Mouse (Mus musculus) heart, embryonic 10.5 days (tissue): Measurements from ENCODE around the gene 0610010K14Rik. TPM values are rescaled to one million over a fixed set of nuclear protein-coding genes. Genes with fewer than 3 reads are reported as not detected.

Experiments used
- DNase-seq: peaks from one replicate; pipeline ENCODE4 v3.0.0-alpha.2; 2017; ENCODE audit warnings: low spot score
- H3K27ac ChIP-seq: fragments of 300-500 bp; sonication (generic); 2 replicates; pipeline ENCODE4 v1.5.1; 2016; ENCODE audit warnings: mild to moderate bottlenecking
- H3K27me3 ChIP-seq: fragments of 300-500 bp; sonication (generic); 2 replicates; pipeline ENCODE4 v1.6.1; 2016; ENCODE audit warnings: mild to moderate bottlenecking; ENCODE audit not compliant: poor library complexity, insufficient read depth, severe bottlenecking
- H3K36me3 ChIP-seq: fragments of 300-500 bp; sonication (generic); 2 replicates; pipeline ENCODE4 v1.6.1; 2016; ENCODE audit warnings: mild to moderate bottlenecking, moderate library complexity
- H3K4me1 ChIP-seq: fragments of 300-500 bp; sonication (generic); 2 replicates; pipeline ENCODE4 v1.6.1; 2016; ENCODE audit warnings: mild to moderate bottlenecking
- H3K4me3 ChIP-seq: fragments of 300-500 bp; sonication (generic); 2 replicates; pipeline ENCODE4 v1.5.1; 2016; ENCODE audit warnings: mild to moderate bottlenecking, moderate library complexity
- H3K9me3 ChIP-seq: fragments of 300-500 bp; sonication (generic); 2 replicates; pipeline ENCODE4 v1.6.1; 2016; ENCODE audit warnings: mild to moderate bottlenecking, moderate library complexity
- WGBS: fragments of 180-500 bp; shearing (Covaris S2); methylation state at CpG from one replicate; pipeline ENCODE4 v1.1.7; 2016; 5-methylcytosine and 5-hydroxymethylcytosine counted together
- polyA plus RNA-seq: library from polyadenylated mRNA; unstranded; fragments of >200 nt; fragmentation: Nextera tagmentation; extraction: Ambion mirVana; gene quantifications from 2 replicates; pipeline ENCODE4 v1.2.1, GENCODE M21; 2016

Gene 0610010K14Rik
- polyA plus RNA-seq, 1 experiment from 2014 or later, result 153 TPM

GRCm38 (mm10) chr11:70230239-70230727, 7.4 kb downstream of the 0610010K14Rik start:
- Histone ChIP-seq H3K27ac (peak overlapping the region; percentile 83), H3K27me3 (peaks cover 51% of the 10 kb centered on the region), H3K36me3 (peaks cover 9% of the 10 kb centered on the region), H3K4me3 (peak overlapping the region; percentile 56), H3K4me1 (peaks cover 78% of the 10 kb centered on the region), H3K9me3 (no peaks in the 10 kb centered on the region)
- WGBS, result 2% methylated on average over 32 of the region's 32 CpGs
- DNase-seq, result peak; percentile 94

GRCm38 (mm10) chr11:70229260-70230010, 8.3 kb downstream of the 0610010K14Rik start, which contains the start of gene Bcl6b:
Gene Bcl6b (minus strand): TSS chr11:70229798.
- peaks cover 60% of the 10 kb centered on the region for H3K27me3 ChIP-seq
- peak within 1 kb of the TSS; percentile 83 for H3K27ac ChIP-seq
- peak within 1 kb of the TSS; percentile 56 for H3K4me3 ChIP-seq
- 2% methylated on average over 39 of the region's 39 CpGs for WGBS
- peaks cover 70% of the 10 kb centered on the region for H3K4me1 ChIP-seq
- peaks cover under 1% of the 10 kb centered on the region for H3K36me3 ChIP-seq
- no peaks in the 10 kb centered on the region for H3K9me3 ChIP-seq
- DNase-seq, result no peak

- Histone ChIP-seq H3K27me3 (peaks cover 66% of the 10 kb centered on the region), H3K4me1 (peaks cover 64% of the 10 kb centered on the region), H3K27ac (peak overlapping the region; percentile 83), H3K36me3 (no peaks in the 10 kb centered on the region), H3K9me3 (no peaks in the 10 kb centered on the region), H3K4me3 (peak overlapping the region; percentile 56)
- peak; percentile 95 for DNase-seq
- under 1% methylated on average over 19 of the region's 19 CpGs for WGBS
These were observed 8.9 kb downstream of the 0610010K14Rik start for GRCm38 (mm10) chr11:70228828-70229227.

GRCm38 (mm10) chr11:70227661-70228245, 10.0 kb downstream of the 0610010K14Rik start:
- 73% methylated on average over 4 of the region's 4 CpGs for WGBS
- Histone ChIP-seq H3K27me3 (peaks cover 66% of the 10 kb centered on the region), H3K27ac (peak overlapping the region; percentile 83), H3K4me3 (peak overlapping the region; percentile 56), H3K36me3 (no peaks in the 10 kb centered on the region), H3K4me1 (peaks cover 58% of the 10 kb centered on the region), H3K9me3 (no peaks in the 10 kb centered on the region)
- no peak for DNase-seq

- H3K4me1 ChIP-seq, result peaks cover 56% of the 10 kb centered on the region
- H3K4me3 ChIP-seq, result peak overlapping the region; percentile 56
- H3K36me3 ChIP-seq, result no peaks in the 10 kb centered on the region
- no peak for DNase-seq
- peak overlapping the region; percentile 67; the same call in 1 of the 2 replicates for H3K27ac ChIP-seq
- peaks cover 66% of the 10 kb centered on the region for H3K27me3 ChIP-seq
- 34% methylated on average over 5 of the region's 5 CpGs for WGBS
- H3K9me3 ChIP-seq, result no peaks in the 10 kb centered on the region
These were observed 10.6 kb downstream of the 0610010K14Rik start for GRCm38 (mm10) chr11:70227126-70227525.

GRCm38 (mm10) chr11:70226602-70226890, 11.2 kb downstream of the 0610010K14Rik start:
- Histone ChIP-seq H3K27ac (peak overlapping the region; percentile 67), H3K36me3 (no peaks in the 10 kb centered on the region), H3K4me1 (peaks cover 60% of the 10 kb centered on the region), H3K27me3 (peaks cover 66% of the 10 kb centered on the region), H3K4me3 (peak overlapping the region; percentile 56), H3K9me3 (no peaks in the 10 kb centered on the region)
- DNase-seq, result no peak
- WGBS, result 6% methylated on average over 18 of the region's 18 CpGs

- H3K4me1 ChIP-seq, result peaks cover 62% of the 10 kb centered on the region
- DNase-seq, result no peak
- H3K36me3 ChIP-seq, result no peaks in the 10 kb centered on the region
- H3K4me3 ChIP-seq, result peak overlapping the region; percentile 56
- 15% methylated on average over 27 of the region's 27 CpGs for WGBS
- H3K9me3 ChIP-seq, result no peaks in the 10 kb centered on the region
- peak overlapping the region; percentile 67 for H3K27ac ChIP-seq
- H3K27me3 ChIP-seq, result peaks cover 66% of the 10 kb centered on the region
These were observed 11.7 kb downstream of the 0610010K14Rik start for GRCm38 (mm10) chr11:70225798-70226601.

- WGBS, result 70% methylated on average over 9 of the region's 9 CpGs
- Histone ChIP-seq H3K4me1 (peaks cover 57% of the 10 kb centered on the region), H3K9me3 (no peaks in the 10 kb centered on the region), H3K27ac (peak overlapping the region; percentile 48; the same call in 1 of the 2 replicates), H3K36me3 (no peaks in the 10 kb centered on the region), H3K4me3 (no peak overlapping the region), H3K27me3 (peaks cover 63% of the 10 kb centered on the region)
- no peak for DNase-seq
These were observed 14.0 kb downstream of the 0610010K14Rik start for GRCm38 (mm10) chr11:70223724-70224123.

- H3K4me3 ChIP-seq, result peak overlapping the region; percentile 70
- peaks cover 63% of the 10 kb centered on the region for H3K27me3 ChIP-seq
- H3K4me1 ChIP-seq, result peaks cover 44% of the 10 kb centered on the region
- peak overlapping the region; percentile 89 for H3K27ac ChIP-seq
- DNase-seq, result no peak
- H3K36me3 ChIP-seq, result peaks cover 9% of the 10 kb centered on the region
- 10% methylated on average over 14 of the region's 14 CpGs for WGBS
- no peaks in the 10 kb centered on the region for H3K9me3 ChIP-seq
These were observed 15.9 kb downstream of the 0610010K14Rik start for GRCm38 (mm10) chr11:70221603-70222500.

GRCm38 (mm10) chr11:70220731-70221602, 16.7 kb downstream of the 0610010K14Rik start, which contains the start of gene Slc16a13:
Gene Slc16a13 (minus strand): TSS chr11:70221064.
- peak within 1 kb of the TSS; percentile 70 for H3K4me3 ChIP-seq
- H3K27me3 ChIP-seq, result peaks cover 63% of the 10 kb centered on the region
- WGBS, result under 1% methylated on average over 28 of the region's 28 CpGs
- DNase-seq, result peak; percentile 98
- H3K27ac ChIP-seq, result peak within 1 kb of the TSS; percentile 89
- peaks cover 12% of the 10 kb centered on the region for H3K36me3 ChIP-seq
- H3K4me1 ChIP-seq, result peaks cover 35% of the 10 kb centered on the region
- no peaks in the 10 kb centered on the region for H3K9me3 ChIP-seq

GRCm38 (mm10) chr11:70220323-70220722, 17.4 kb downstream of the 0610010K14Rik start:
- Histone ChIP-seq H3K4me1 (peaks cover 35% of the 10 kb centered on the region), H3K9me3 (no peaks in the 10 kb centered on the region), H3K4me3 (peak overlapping the region; percentile 70), H3K36me3 (peaks cover 12% of the 10 kb centered on the region), H3K27me3 (peaks cover 63% of the 10 kb centered on the region), H3K27ac (peak overlapping the region; percentile 89)
- 1% methylated on average over 24 of the region's 24 CpGs for WGBS
- DNase-seq, result no peak
